Mouse (Mus musculus): ENCODE results near the gene Cfap299. TPM values are rescaled to one million over a fixed set of nuclear protein-coding genes. Genes with fewer than 3 reads are reported as not detected.

Gene Cfap299
- polyA plus RNA-seq, 1 experiment = not detected

- no peak overlapping the region for H3K4me3 ChIP-seq (replicated peaks; ENCODE audit: control insufficient read depth, low read depth, low read length)
- 83% methylated on average over 4 of the region's 4 CpGs for WGBS
- TF ChIP-seq CTCF (IDR thresholded peaks at IDR 0.05; ENCODE audit: control insufficient read depth, insufficient read depth, low read length) (no peak), POLR2A (IDR thresholded peaks at IDR 0.05; ENCODE audit: borderline replicate concordance, control insufficient read depth, low read depth, low read length) (no peak)
Observed at GRCm38 (mm10) chr5:98561301-98561700, 232.2 kb downstream of the Cfap299 start.

GRCm38 (mm10) chr5:98562806-98563205 is 233.7 kb downstream of the Cfap299 start:
- Histone ChIP-seq H3K4me1 (ENCODE audit: control insufficient read depth, insufficient read depth, low read length) (no peaks in the 10 kb centered on the region), H3K27ac (ENCODE audit: control insufficient read depth, insufficient read depth, low read depth, low read length, poor library complexity) (no peak overlapping the region), H3K4me3 (replicated peaks; ENCODE audit: control insufficient read depth, low read depth, low read length) (no peak overlapping the region)
- 85% methylated on average over 9 of the region's 9 CpGs for WGBS
- TF ChIP-seq POLR2A (IDR thresholded peaks at IDR 0.05; ENCODE audit: borderline replicate concordance, control insufficient read depth, low read depth, low read length) = no peak
- TF ChIP-seq CTCF (IDR thresholded peaks at IDR 0.05; ENCODE audit: control insufficient read depth, insufficient read depth, low read length) = no peak

More at GRCm38 (mm10) chr5:98561301-98561700, 232.2 kb downstream of the Cfap299 start:
- H3K27ac ChIP-seq (ENCODE audit: control insufficient read depth, insufficient read depth, low read depth, low read length, poor library complexity) = no peak overlapping the region
- H3K4me1 ChIP-seq (ENCODE audit: control insufficient read depth, insufficient read depth, low read length) = no peaks in the 10 kb centered on the region

GRCm38 (mm10) chr5:98563801-98564200 is 234.7 kb downstream of the Cfap299 start:
- TF ChIP-seq CTCF (IDR thresholded peaks at IDR 0.05; ENCODE audit: control insufficient read depth, insufficient read depth, low read length) (no peak), POLR2A (IDR thresholded peaks at IDR 0.05; ENCODE audit: borderline replicate concordance, control insufficient read depth, low read depth, low read length) (no peak)
- no peaks in the 10 kb centered on the region for H3K4me1 ChIP-seq (ENCODE audit: control insufficient read depth, insufficient read depth, low read length)
- no peak overlapping the region for H3K4me3 ChIP-seq (replicated peaks; ENCODE audit: control insufficient read depth, low read depth, low read length)
- WGBS = 67% methylated on average over 9 of the region's 9 CpGs
- H3K27ac ChIP-seq (ENCODE audit: control insufficient read depth, insufficient read depth, low read depth, low read length, poor library complexity) = no peak overlapping the region

GRCm38 (mm10) chr5:98566461-98567193 is 237.5 kb downstream of the Cfap299 start:
- no peak overlapping the region for H3K4me3 ChIP-seq (replicated peaks; ENCODE audit: control insufficient read depth, low read depth, low read length)
- no peak for TF ChIP-seq POLR2A (IDR thresholded peaks at IDR 0.05; ENCODE audit: borderline replicate concordance, control insufficient read depth, low read depth, low read length)
- no peak for TF ChIP-seq CTCF (IDR thresholded peaks at IDR 0.05; ENCODE audit: control insufficient read depth, insufficient read depth, low read length)
- WGBS = 65% methylated on average over 6 of the region's 6 CpGs

GRCm38 (mm10) chr5:98568481-98568880 is 239.4 kb downstream of the Cfap299 start:
- H3K27ac ChIP-seq (ENCODE audit: control insufficient read depth, insufficient read depth, low read depth, low read length, poor library complexity) = no peak overlapping the region
- no peaks in the 10 kb centered on the region for H3K4me1 ChIP-seq (ENCODE audit: control insufficient read depth, insufficient read depth, low read length)
- WGBS = 81% methylated on average over 4 of the region's 4 CpGs
- TF ChIP-seq POLR2A (IDR thresholded peaks at IDR 0.05; ENCODE audit: borderline replicate concordance, control insufficient read depth, low read depth, low read length) = no peak
- no peak for TF ChIP-seq CTCF (IDR thresholded peaks at IDR 0.05; ENCODE audit: control insufficient read depth, insufficient read depth, low read length)
- H3K4me3 ChIP-seq (replicated peaks; ENCODE audit: control insufficient read depth, low read depth, low read length) = no peak overlapping the region

More at GRCm38 (mm10) chr5:98566461-98567193, 237.5 kb downstream of the Cfap299 start:
- H3K27ac ChIP-seq (ENCODE audit: control insufficient read depth, insufficient read depth, low read depth, low read length, poor library complexity) = no peak overlapping the region
- H3K4me1 ChIP-seq (ENCODE audit: control insufficient read depth, insufficient read depth, low read length) = no peaks in the 10 kb centered on the region

GRCm38 (mm10) chr5:98569029-98569513 is 240.0 kb downstream of the Cfap299 start:
- WGBS = 19% methylated on average over 3 of the region's 3 CpGs
- no peaks in the 10 kb centered on the region for H3K4me1 ChIP-seq (ENCODE audit: control insufficient read depth, insufficient read depth, low read length)
- no peak for TF ChIP-seq POLR2A (IDR thresholded peaks at IDR 0.05; ENCODE audit: borderline replicate concordance, control insufficient read depth, low read depth, low read length)
- TF ChIP-seq CTCF (IDR thresholded peaks at IDR 0.05; ENCODE audit: control insufficient read depth, insufficient read depth, low read length) = no peak
- no peak overlapping the region for H3K4me3 ChIP-seq (replicated peaks; ENCODE audit: control insufficient read depth, low read depth, low read length)
- H3K27ac ChIP-seq (ENCODE audit: control insufficient read depth, insufficient read depth, low read depth, low read length, poor library complexity) = no peak overlapping the region

GRCm38 (mm10) chr5:98572392-98572791 is 243.3 kb downstream of the Cfap299 start:
- H3K27ac ChIP-seq (ENCODE audit: control insufficient read depth, insufficient read depth, low read depth, low read length, poor library complexity) = no peak overlapping the region
- WGBS = 73% methylated on average over 4 of the region's 4 CpGs
- no peaks in the 10 kb centered on the region for H3K4me1 ChIP-seq (ENCODE audit: control insufficient read depth, insufficient read depth, low read length)
- TF ChIP-seq POLR2A (IDR thresholded peaks at IDR 0.05; ENCODE audit: borderline replicate concordance, control insufficient read depth, low read depth, low read length) (no peak), CTCF (IDR thresholded peaks at IDR 0.05; ENCODE audit: control insufficient read depth, insufficient read depth, low read length) (no peak)
- H3K4me3 ChIP-seq (replicated peaks; ENCODE audit: control insufficient read depth, low read depth, low read length) = no peak overlapping the region

GRCm38 (mm10) chr5:98574711-98575470 is 245.8 kb downstream of the Cfap299 start:
- Histone ChIP-seq H3K4me3 (replicated peaks; ENCODE audit: control insufficient read depth, low read depth, low read length) (no peak overlapping the region), H3K27ac (ENCODE audit: control insufficient read depth, insufficient read depth, low read depth, low read length, poor library complexity) (no peak overlapping the region), H3K4me1 (ENCODE audit: control insufficient read depth, insufficient read depth, low read length) (no peaks in the 10 kb centered on the region)
- 66% methylated on average over 12 of the region's 12 CpGs for WGBS
- TF ChIP-seq POLR2A (IDR thresholded peaks at IDR 0.05; ENCODE audit: borderline replicate concordance, control insufficient read depth, low read depth, low read length) (no peak), CTCF (IDR thresholded peaks at IDR 0.05; ENCODE audit: control insufficient read depth, insufficient read depth, low read length) (no peak)
